Mouse (Mus musculus) forebrain, embryonic 16.5 days (tissue): ENCODE measurements around the gene Med25. TPM values are rescaled to one million over a fixed set of nuclear protein-coding genes. Genes with fewer than 3 reads are reported as not detected.
"Not testable (repeated sequence)": the region's sequence is repeated elsewhere in the genome, so short reads cannot be mapped to it uniquely, and the experiment has no call there.

Experiments
- ATAC-seq: fragments of 200-750 bp; cut with Nextera tagmentation; 2 replicates; pipeline ENCODE4 v1.8.0; 2017; ENCODE audit warnings: mild to moderate bottlenecking, moderate library complexity
- H3K27ac ChIP-seq: fragments of 300-500 bp; sonication (generic); 2 replicates; pipeline ENCODE4 v1.5.1; 2014; ENCODE audit warnings: low read length, control low read depth
- H3K27me3 ChIP-seq: fragments of 300-500 bp; sonication (generic); replicated peaks from 2 replicates; pipeline ENCODE4 v1.6.1; 2014; ENCODE audit warnings: low read length; ENCODE audit not compliant: control insufficient read depth, insufficient read depth
- H3K36me3 ChIP-seq: fragments of 300-500 bp; sonication (generic); 2 replicates; pipeline ENCODE4 v1.6.1; 2014; ENCODE audit not compliant: control insufficient read depth, insufficient read depth
- H3K4me1 ChIP-seq: fragments of 300-500 bp; sonication (generic); replicated peaks from 2 replicates; pipeline ENCODE4 v1.6.1; 2014; ENCODE audit warnings: low read length; ENCODE audit not compliant: control insufficient read depth, insufficient read depth
- H3K4me2 ChIP-seq: fragments of 300-500 bp; sonication (generic); 2 replicates; pipeline ENCODE4 v1.6.1; 2014; ENCODE audit warnings: mild to moderate bottlenecking, low read length, control low read depth
- H3K4me3 ChIP-seq: fragments of 300-500 bp; sonication (generic); replicated peaks from 2 replicates; pipeline ENCODE4 v1.5.1; 2014; ENCODE audit warnings: mild to moderate bottlenecking, low read length, control low read depth
- H3K9ac ChIP-seq: fragments of 300-500 bp; sonication (generic); replicated peaks from 2 replicates; pipeline ENCODE4 v1.6.1; 2014; ENCODE audit warnings: low read depth, low read length, control low read depth
- H3K9me3 ChIP-seq: fragments of 300-500 bp; sonication (generic); 2 replicates; pipeline ENCODE4 v1.6.1; 2016; ENCODE audit warnings: low read length; ENCODE audit not compliant: control insufficient read depth
- WGBS: fragments of 180-500 bp; shearing (Covaris S2); extraction: QIAGEN DNeasy Blood & Tissue Kit; methylation state at CpG from one replicate; pipeline ENCODE4 v1.1.7; 2014; 5-methylcytosine and 5-hydroxymethylcytosine counted together
- polyA plus RNA-seq: library from polyadenylated mRNA; unstranded; fragments of >200 nt; fragmentation: Nextera tagmentation; extraction: Ambion mirVana; gene quantifications from 2 replicates; pipeline ENCODE4 v1.2.1, GENCODE M21; 2015

Gene Med25
- polyA plus RNA-seq, 1 experiment from 2014 or later, result 166 TPM

GRCm38 (mm10) chr7:44884637-44885036 is 7.9 kb downstream of the Med25 start:
- Histone ChIP-seq H3K9me3 (no peaks in the 10 kb centered on the region), H3K4me3 (no peak overlapping the region), H3K4me2 (no peak overlapping the region), H3K4me1 (peaks cover 14% of the 10 kb centered on the region), H3K27ac (no peak overlapping the region), H3K27me3 (no peaks in the 10 kb centered on the region), H3K36me3 (peaks cover 22% of the 10 kb centered on the region), H3K9ac (no peak overlapping the region)
- no peak for ATAC-seq
- WGBS, result 99% methylated on average over 5 of the region's 5 CpGs

- Histone ChIP-seq H3K9me3 (no peaks in the 10 kb centered on the region), H3K4me1 (peaks cover 1% of the 10 kb centered on the region), H3K4me3 (no peak overlapping the region), H3K27me3 (no peaks in the 10 kb centered on the region), H3K27ac (no peak overlapping the region), H3K36me3 (peaks cover 37% of the 10 kb centered on the region), H3K9ac (no peak overlapping the region), H3K4me2 (no peak overlapping the region)
- ATAC-seq, result no peak
- WGBS, result 96% methylated on average over 3 of the region's 3 CpGs
Observed at GRCm38 (mm10) chr7:44883036-44883435, 9.5 kb downstream of the Med25 start.

GRCm38 (mm10) chr7:44877833-44878232 is 14.7 kb downstream of the Med25 start:
- peaks cover 35% of the 10 kb centered on the region for H3K36me3 ChIP-seq
- H3K9me3 ChIP-seq, result no peaks in the 10 kb centered on the region
- H3K27ac ChIP-seq, result no peak overlapping the region
- no peaks in the 10 kb centered on the region for H3K4me1 ChIP-seq
- no peak overlapping the region for H3K4me2 ChIP-seq
- no peak for ATAC-seq
- no peak overlapping the region for H3K9ac ChIP-seq
- H3K4me3 ChIP-seq, result no peak overlapping the region
- 87% methylated on average over 14 of the region's 14 CpGs for WGBS
- no peaks in the 10 kb centered on the region for H3K27me3 ChIP-seq

GRCm38 (mm10) chr7:44871774-44872173 is 20.7 kb downstream of the Med25 start:
- not testable (repeated sequence) for H3K36me3 ChIP-seq, H3K27ac ChIP-seq, H3K4me2 ChIP-seq, H3K4me3 ChIP-seq, H3K9ac ChIP-seq, H3K27me3 ChIP-seq, H3K9me3 ChIP-seq, ATAC-seq
- WGBS, result 92% methylated on average over 2 of the region's 2 CpGs
- H3K4me1 ChIP-seq, result peaks cover 23% of the 10 kb centered on the region

GRCm38 (mm10) chr7:44871181-44871580 is 21.3 kb downstream of the Med25 start:
- WGBS, result 27% methylated on average over 1 of the region's 1 CpGs
- H3K9ac ChIP-seq, result no peak overlapping the region
- H3K4me1 ChIP-seq, result peaks cover 29% of the 10 kb centered on the region
- no peaks in the 10 kb centered on the region for H3K9me3 ChIP-seq
- no peaks in the 10 kb centered on the region for H3K36me3 ChIP-seq
- no peak overlapping the region for H3K27ac ChIP-seq
- ATAC-seq, result no peak
- H3K27me3 ChIP-seq, result no peaks in the 10 kb centered on the region
- H3K4me3 ChIP-seq, result no peak overlapping the region
- H3K4me2 ChIP-seq, result no peak overlapping the region

GRCm38 (mm10) chr7:44870614-44871013 is 21.9 kb downstream of the Med25 start:
- 80% methylated on average over 6 of the region's 6 CpGs for WGBS
- no peaks in the 10 kb centered on the region for H3K9me3 ChIP-seq
- peak overlapping the region; percentile 46 for H3K4me2 ChIP-seq
- H3K36me3 ChIP-seq, result 0 out of 2 replicates have a peak, but pooled peaks cover under 1% of the 10 kb centered on the region
- peaks cover 34% of the 10 kb centered on the region for H3K4me1 ChIP-seq
- ATAC-seq, result no peak
- H3K9ac ChIP-seq, result peak overlapping the region; percentile 39
- peak overlapping the region; percentile 100 for H3K27ac ChIP-seq
- H3K4me3 ChIP-seq, result peak overlapping the region; percentile 91
- no peaks in the 10 kb centered on the region for H3K27me3 ChIP-seq

GRCm38 (mm10) chr7:44869697-44870528 is 22.6 kb downstream of the Med25 start, which contains the start of gene Ptov1:
TSS of gene Ptov1 (minus strand) at chr7:44869788.
- peaks cover 40% of the 10 kb centered on the region for H3K4me1 ChIP-seq
- peak within 1 kb of the TSS; percentile 95 for H3K4me2 ChIP-seq
- WGBS, result 8% methylated on average over 28 of the region's 29 CpGs
- ATAC-seq, result peak; percentile 95
- peaks cover 6% of the 10 kb centered on the region; the same call in 1 of the 2 replicates for H3K36me3 ChIP-seq
- H3K9me3 ChIP-seq, result no peaks in the 10 kb centered on the region
- peak within 1 kb of the TSS; percentile 100 for H3K27ac ChIP-seq
- no peaks in the 10 kb centered on the region for H3K27me3 ChIP-seq
- H3K4me3 ChIP-seq, result peak within 1 kb of the TSS; percentile 91
- H3K9ac ChIP-seq, result peak within 1 kb of the TSS; percentile 99

GRCm38 (mm10) chr7:44868919-44869696 is 23.4 kb downstream of the Med25 start:
- Histone ChIP-seq H3K27me3 (no peaks in the 10 kb centered on the region), H3K4me2 (peak overlapping the region; percentile 95), H3K4me3 (peak overlapping the region; percentile 91), H3K9ac (peak overlapping the region; percentile 99), H3K36me3 (peaks cover 11% of the 10 kb centered on the region), H3K27ac (peak overlapping the region; percentile 100), H3K4me1 (peaks cover 44% of the 10 kb centered on the region), H3K9me3 (no peaks in the 10 kb centered on the region)
- ATAC-seq, result peak; percentile 18
- under 1% methylated on average over 94 of the region's 108 CpGs for WGBS

GRCm38 (mm10) chr7:44868465-44868864 is 24.0 kb downstream of the Med25 start:
- Histone ChIP-seq H3K36me3 (peaks cover 16% of the 10 kb centered on the region), H3K4me1 (peaks cover 44% of the 10 kb centered on the region), H3K9ac (peak overlapping the region; percentile 99), H3K27me3 (no peaks in the 10 kb centered on the region), H3K27ac (peak overlapping the region; percentile 100), H3K9me3 (no peaks in the 10 kb centered on the region), H3K4me3 (peak overlapping the region; percentile 91), H3K4me2 (peak overlapping the region; percentile 95)
- WGBS, result 3% methylated on average over 16 of the region's 16 CpGs
- no peak for ATAC-seq
